Mouse (Mus musculus) layer of hippocampus, adult 8-10 months (tissue): ENCODE measurements at regions not wholly inside any gene's neighbourhood (a gene's known extent, or its start where the extent isn't known, plus 50 kb on each side); places are given as distances from the start of the nearest gene placed in this dataset.
A peak's percentile ranks its signal among the peaks of the same experiment; 100 is the strongest.

Experiments
- DNase-seq, 2 experiments: peaks; one replicate each; pipeline ENCODE4 v3.0.0; 2022; ENCODE audit warnings: low spot score in 2 of 2

GRCm38 (mm10) chr8:113250264-113250663 lies 385.1 kb upstream of the Mon1b start:
- no peak for DNase-seq

GRCm38 (mm10) chr8:113254076-113254475 lies 381.3 kb upstream of the Mon1b start:
- no peak for DNase-seq

- no peak for DNase-seq
These were observed 375.9 kb upstream of the Mon1b start for GRCm38 (mm10) chr8:113259477-113259876.

- no peak for DNase-seq
These were observed 372.1 kb upstream of the Mon1b start for GRCm38 (mm10) chr8:113263296-113263695.

- DNase-seq, result no peak
These were observed 364.1 kb upstream of the Mon1b start for GRCm38 (mm10) chr8:113271262-113271661.

GRCm38 (mm10) chr8:113300273-113300843 lies 335.0 kb upstream of the Mon1b start:
- no peak for DNase-seq

- DNase-seq, result peak; percentile 8 to 26
These were observed 332.0 kb upstream of the Mon1b start for GRCm38 (mm10) chr8:113303426-113303825.

- DNase-seq, result peak in 1 of 2 experiments; percentile 13
These were observed 318.2 kb upstream of the Mon1b start for GRCm38 (mm10) chr8:113317169-113317568.

GRCm38 (mm10) chr8:113331576-113331975 lies 303.8 kb upstream of the Mon1b start:
- DNase-seq, result no peak

- no peak for DNase-seq
These were observed 294.1 kb upstream of the Mon1b start for GRCm38 (mm10) chr8:113341306-113341705.

GRCm38 (mm10) chr8:113361900-113362299 lies 273.5 kb upstream of the Mon1b start:
- no peak for DNase-seq

- no peak for DNase-seq
These were observed 271.2 kb upstream of the Mon1b start for GRCm38 (mm10) chr8:113364181-113364580.

GRCm38 (mm10) chr8:113383517-113383916 lies 251.9 kb upstream of the Mon1b start:
- no peak for DNase-seq

GRCm38 (mm10) chr8:113383974-113384373 lies 251.4 kb upstream of the Mon1b start:
- DNase-seq, result no peak

- no peak for DNase-seq
These were observed 245.9 kb upstream of the Mon1b start for GRCm38 (mm10) chr8:113389504-113389903.

GRCm38 (mm10) chr8:113390038-113390437 lies 245.3 kb upstream of the Mon1b start:
- DNase-seq, result no peak

GRCm38 (mm10) chr8:113394319-113394718 lies 241.1 kb upstream of the Mon1b start:
- DNase-seq, result no peak

- no peak for DNase-seq
These were observed 230.2 kb upstream of the Mon1b start for GRCm38 (mm10) chr8:113405158-113405557.

GRCm38 (mm10) chr8:113419352-113419751 lies 216.0 kb upstream of the Mon1b start:
- no peak for DNase-seq

- DNase-seq, result no peak
These were observed 212.7 kb upstream of the Mon1b start for GRCm38 (mm10) chr8:113422651-113423050.

- no peak for DNase-seq
These were observed 196.3 kb upstream of the Mon1b start for GRCm38 (mm10) chr8:113439088-113439487.

GRCm38 (mm10) chr8:113454022-113454421 lies 181.4 kb upstream of the Mon1b start:
- DNase-seq, result no peak

GRCm38 (mm10) chr8:113464625-113465024 lies 170.8 kb upstream of the Mon1b start:
- DNase-seq, result no peak

GRCm38 (mm10) chr8:113465156-113465555 lies 170.2 kb upstream of the Mon1b start:
- DNase-seq, result peak; percentile 16 to 28
